Mouse (Mus musculus) retina, embryonic 14.5 days (tissue): ENCODE results near the gene Glt28d2.
A peak's percentile ranks its signal among the peaks of the same experiment; 100 is the strongest.

Experiments
- DNase-seq: peaks from one replicate; pipeline ENCODE4 v3.0.0-alpha.2; 2015; ENCODE audit warnings: low spot score

Glt28d2 gene

GRCm38 (mm10) chr3:85827283-85827682 lies 60.0 kb downstream of the Glt28d2 start:
- DNase-seq, result no peak

GRCm38 (mm10) chr3:85820839-85821548 lies 66.3 kb downstream of the Glt28d2 start:
- DNase-seq, result peak; percentile 26
